Mouse (Mus musculus): Measurements from ENCODE around the gene Csmd2.

Csmd2 gene

GRCm38 (mm10) chr4:128411941-128412630 is 424.4 kb downstream of the Csmd2 start:
- DNase-seq (ENCODE audit: low spot score in 2 of 2): peak in 1 of 2 experiments; percentile 46

GRCm38 (mm10) chr4:128414741-128415140 is 427.1 kb downstream of the Csmd2 start:
- no peak for DNase-seq (ENCODE audit: low spot score in 2 of 2)

GRCm38 (mm10) chr4:128419988-128420617 is 432.4 kb downstream of the Csmd2 start:
- DNase-seq (ENCODE audit: low spot score in 2 of 2): no peak

GRCm38 (mm10) chr4:128422486-128422885 is 434.8 kb downstream of the Csmd2 start:
- DNase-seq (ENCODE audit: low spot score in 2 of 2): no peak

- DNase-seq (ENCODE audit: low spot score in 2 of 2): no peak
Observed at GRCm38 (mm10) chr4:128425339-128425738, 437.7 kb downstream of the Csmd2 start.

GRCm38 (mm10) chr4:128427261-128428030 is 439.8 kb downstream of the Csmd2 start:
- DNase-seq (ENCODE audit: low spot score in 2 of 2): peak in 1 of 2 experiments; percentile 51

- DNase-seq (ENCODE audit: low spot score in 2 of 2): peak in 1 of 2 experiments; percentile 30
Observed at GRCm38 (mm10) chr4:128428303-128429107, 440.8 kb downstream of the Csmd2 start.

GRCm38 (mm10) chr4:128429591-128429990 is 441.9 kb downstream of the Csmd2 start:
- DNase-seq (ENCODE audit: low spot score in 2 of 2): no peak

GRCm38 (mm10) chr4:128440550-128440949 is 452.9 kb downstream of the Csmd2 start:
- no peak for DNase-seq (ENCODE audit: low spot score in 2 of 2)

- no peak for DNase-seq (ENCODE audit: low spot score in 2 of 2)
Observed at GRCm38 (mm10) chr4:128441228-128441627, 453.6 kb downstream of the Csmd2 start.

GRCm38 (mm10) chr4:128442791-128443190 is 455.1 kb downstream of the Csmd2 start:
- no peak for DNase-seq (ENCODE audit: low spot score in 2 of 2)

GRCm38 (mm10) chr4:128445514-128446260 is 458.0 kb downstream of the Csmd2 start:
- no peak for DNase-seq (ENCODE audit: low spot score in 2 of 2)

GRCm38 (mm10) chr4:128448831-128449431 is 461.3 kb downstream of the Csmd2 start:
- peak in 1 of 2 experiments; percentile 22 for DNase-seq (ENCODE audit: low spot score in 2 of 2)

GRCm38 (mm10) chr4:128450137-128450536 is 462.5 kb downstream of the Csmd2 start:
- DNase-seq (ENCODE audit: low spot score in 2 of 2): no peak

GRCm38 (mm10) chr4:128450974-128451373 is 463.3 kb downstream of the Csmd2 start:
- DNase-seq (ENCODE audit: low spot score in 2 of 2): peak; percentile 62 to 89

GRCm38 (mm10) chr4:128451383-128451794 is 463.7 kb downstream of the Csmd2 start:
- peak in 1 of 2 experiments; percentile 49 for DNase-seq (ENCODE audit: low spot score in 2 of 2)

- DNase-seq (ENCODE audit: low spot score in 2 of 2): no peak
Observed at GRCm38 (mm10) chr4:128466708-128467107, 479.1 kb downstream of the Csmd2 start.

GRCm38 (mm10) chr4:128468040-128468439 is 480.4 kb downstream of the Csmd2 start:
- DNase-seq (ENCODE audit: low spot score in 2 of 2): no peak

- no peak for DNase-seq (ENCODE audit: low spot score in 2 of 2)
Observed at GRCm38 (mm10) chr4:128476249-128476648, 488.6 kb downstream of the Csmd2 start.

- no peak for DNase-seq (ENCODE audit: low spot score in 2 of 2)
Observed at GRCm38 (mm10) chr4:128483891-128484290, 496.2 kb downstream of the Csmd2 start.
